Comparison of ENCODE assay signal across 21 mouse cellular contexts in the genomic region with DNA sequence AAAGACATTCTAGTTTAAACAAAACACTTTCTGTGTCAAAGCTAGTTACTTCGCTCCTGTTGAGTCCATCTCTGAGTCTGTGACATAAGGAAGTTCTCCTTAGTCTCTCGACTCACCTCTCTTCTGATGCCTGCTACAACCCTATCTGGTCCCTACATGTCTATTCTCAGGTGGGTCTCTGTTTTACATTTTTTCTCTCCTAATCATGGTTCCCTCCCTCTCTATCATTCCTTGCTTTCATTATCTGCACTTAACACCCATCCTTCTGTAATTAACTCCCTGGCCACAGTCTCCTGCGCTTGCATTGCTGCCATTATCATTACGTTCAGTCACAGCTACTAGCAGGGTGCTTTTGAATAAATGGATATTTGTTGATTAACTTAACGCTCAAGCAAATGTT.
DNase-seq lines count a peak whose midpoint lies in the region; ATAC-seq lines count a peak whose summit lies in the region.
"Had no signal": no experiment of that assay in that cellular context is flagged by ENCODE, and none has a peak within 500 bp of the region (broad histone marks: within the 10 kb centered on the region; RNA-seq: fewer than 3 reads in every experiment).

No protein-coding gene starts in this region.

- H3K36me3 ChIP-seq in hindbrain, embryonic 13.5 days, result no peaks in the 10 kb centered on the region
- no peaks in the 10 kb centered on the region for H3K36me3 ChIP-seq in hindbrain, embryonic 14.5 days (replicated peaks; ENCODE audit: control insufficient read depth, insufficient read depth)
- no peaks in the 10 kb centered on the region for H3K36me3 ChIP-seq in neural tube, embryonic 12.5 days
- no peaks in the 10 kb centered on the region for H3K36me3 ChIP-seq in neural tube, embryonic 15.5 days
- no peaks in the 10 kb centered on the region for H3K36me3 ChIP-seq in hindbrain, embryonic 16.5 days (ENCODE audit: control insufficient read depth, insufficient read depth, low read length)
- H3K36me3 ChIP-seq in liver, embryonic 16.5 days (ENCODE audit: control insufficient read depth, insufficient read depth), result no peaks in the 10 kb centered on the region
- H3K36me3 ChIP-seq: embryonic facial prominence, embryonic 10.5 days; forebrain, embryonic 15.5 days; heart, embryonic 10.5 days; limb, embryonic 13.5 days had no signal

- no peaks in the 10 kb centered on the region for H3K27me3 ChIP-seq in hindbrain, embryonic 13.5 days
- H3K27me3 ChIP-seq in hindbrain, embryonic 14.5 days (ENCODE audit: control insufficient read depth, insufficient read depth, low read length), result no peaks in the 10 kb centered on the region
- no peaks in the 10 kb centered on the region for H3K27me3 ChIP-seq in neural tube, embryonic 12.5 days (replicated peaks)
- H3K27me3 ChIP-seq in neural tube, embryonic 15.5 days (replicated peaks), result no peaks in the 10 kb centered on the region
- no peaks in the 10 kb centered on the region for H3K27me3 ChIP-seq in hindbrain, embryonic 16.5 days (replicated peaks; ENCODE audit: control insufficient read depth, insufficient read depth, low read length)
- H3K27me3 ChIP-seq in liver, embryonic 16.5 days (ENCODE audit: control insufficient read depth, insufficient read depth, low read depth, low read length), result no peaks in the 10 kb centered on the region
- H3K27me3 ChIP-seq: forebrain, embryonic 15.5 days; limb, embryonic 13.5 days; megakaryocyte, embryonic 14.5 days; Patski had no signal

- no peak for DNase-seq in hindbrain, embryonic 14.5 days (ENCODE audit: low spot score)
- no peak for DNase-seq in kidney, adult 8-10 months
- DNase-seq: cerebellum, adult 11-12 months; kidney, postnatal 25 days; layer of hippocampus, adult 9-11 months; lung, embryonic 14.5 days; lung, postnatal 36 days; right cerebral cortex, postnatal 14 days had no signal

- H3K27ac ChIP-seq in hindbrain, embryonic 13.5 days, result peak overlapping the region; percentile 25; the same call in 1 of the 2 replicates
- no peak overlapping the region for H3K27ac ChIP-seq in hindbrain, embryonic 14.5 days
- H3K27ac ChIP-seq in neural tube, embryonic 12.5 days, result no peak overlapping the region
- H3K27ac ChIP-seq in neural tube, embryonic 15.5 days (replicated peaks), result no peak overlapping the region
- H3K27ac ChIP-seq in hindbrain, embryonic 16.5 days (ENCODE audit: low read depth, low read length), result no peak overlapping the region
- no peak overlapping the region for H3K27ac ChIP-seq in liver, embryonic 16.5 days (ENCODE audit: low read length)
- H3K27ac ChIP-seq: embryonic facial prominence, embryonic 10.5 days; forebrain, embryonic 15.5 days; heart, embryonic 10.5 days; limb, embryonic 13.5 days had no signal

- no peak overlapping the region for H3K4me3 ChIP-seq in hindbrain, embryonic 13.5 days
- H3K4me3 ChIP-seq in hindbrain, embryonic 14.5 days (replicated peaks; ENCODE audit: low read length), result no peak overlapping the region
- H3K4me3 ChIP-seq in neural tube, embryonic 12.5 days, result no peak overlapping the region
- no peak overlapping the region for H3K4me3 ChIP-seq in neural tube, embryonic 15.5 days (replicated peaks)
- no peak overlapping the region for H3K4me3 ChIP-seq in hindbrain, embryonic 16.5 days (ENCODE audit: low read length)
- H3K4me3 ChIP-seq in liver, embryonic 16.5 days (ENCODE audit: low read depth, low read length), result no peak overlapping the region
- H3K4me3 ChIP-seq: embryonic facial prominence, embryonic 10.5 days; forebrain, embryonic 15.5 days; heart, embryonic 10.5 days; limb, embryonic 13.5 days; megakaryocyte, embryonic 14.5 days had no signal

- H3K9me3 ChIP-seq in hindbrain, embryonic 13.5 days, result no peaks in the 10 kb centered on the region
- no peaks in the 10 kb centered on the region for H3K9me3 ChIP-seq in hindbrain, embryonic 14.5 days (ENCODE audit: control insufficient read depth, low read length)
- H3K9me3 ChIP-seq in neural tube, embryonic 12.5 days, result no peaks in the 10 kb centered on the region
- H3K9me3 ChIP-seq in neural tube, embryonic 15.5 days (replicated peaks), result no peaks in the 10 kb centered on the region
- H3K9me3 ChIP-seq in hindbrain, embryonic 16.5 days (ENCODE audit: control insufficient read depth, low read length), result no peaks in the 10 kb centered on the region
- no peaks in the 10 kb centered on the region for H3K9me3 ChIP-seq in liver, embryonic 16.5 days (replicated peaks; ENCODE audit: control insufficient read depth, low read length)
- H3K9me3 ChIP-seq: embryonic facial prominence, embryonic 10.5 days; forebrain, embryonic 15.5 days; heart, embryonic 10.5 days; limb, embryonic 13.5 days; megakaryocyte, embryonic 14.5 days had no signal

- no peak overlapping the region for H3K9ac ChIP-seq in hindbrain, embryonic 13.5 days
- no peak overlapping the region for H3K9ac ChIP-seq in hindbrain, embryonic 14.5 days
- no peak overlapping the region for H3K9ac ChIP-seq in neural tube, embryonic 12.5 days
- H3K9ac ChIP-seq in neural tube, embryonic 15.5 days (replicated peaks), result no peak overlapping the region
- H3K9ac ChIP-seq in hindbrain, embryonic 16.5 days (ENCODE audit: low read depth, low read length), result no peak overlapping the region
- no peak overlapping the region for H3K9ac ChIP-seq in liver, embryonic 16.5 days (ENCODE audit: low read depth, low read length)
- H3K9ac ChIP-seq: forebrain, embryonic 15.5 days; limb, embryonic 13.5 days; lung, embryonic 14.5 days had no signal

- peaks cover 31% of the 10 kb centered on the region for H3K4me1 ChIP-seq in hindbrain, embryonic 13.5 days (replicated peaks)
- H3K4me1 ChIP-seq in hindbrain, embryonic 14.5 days (replicated peaks; ENCODE audit: control insufficient read depth, insufficient read depth, low read length), result peaks cover 25% of the 10 kb centered on the region; the same call in 1 of the 2 replicates
- H3K4me1 ChIP-seq in neural tube, embryonic 12.5 days, result peaks cover 16% of the 10 kb centered on the region
- peaks cover 22% of the 10 kb centered on the region for H3K4me1 ChIP-seq in neural tube, embryonic 15.5 days
- H3K4me1 ChIP-seq in hindbrain, embryonic 16.5 days (ENCODE audit: control insufficient read depth, insufficient read depth, low read depth, low read length), result peaks cover 3% of the 10 kb centered on the region
- H3K4me1 ChIP-seq in liver, embryonic 16.5 days (ENCODE audit: control insufficient read depth, low read depth, low read length), result no peaks in the 10 kb centered on the region
- H3K4me1 ChIP-seq: embryonic facial prominence, embryonic 10.5 days; limb, embryonic 13.5 days; megakaryocyte, embryonic 14.5 days had no signal

- no peak overlapping the region for H3K4me2 ChIP-seq in hindbrain, embryonic 13.5 days
- no peak overlapping the region for H3K4me2 ChIP-seq in hindbrain, embryonic 14.5 days (replicated peaks)
- no peak overlapping the region for H3K4me2 ChIP-seq in neural tube, embryonic 12.5 days (replicated peaks)
- no peak overlapping the region for H3K4me2 ChIP-seq in neural tube, embryonic 15.5 days
- H3K4me2 ChIP-seq in hindbrain, embryonic 16.5 days (ENCODE audit: low read length), result no peak overlapping the region
- no peak overlapping the region for H3K4me2 ChIP-seq in liver, embryonic 16.5 days (ENCODE audit: low read depth, low read length)
- H3K4me2 ChIP-seq: forebrain, embryonic 15.5 days; limb, embryonic 13.5 days; lung, embryonic 14.5 days had no signal

- whole genome bisulfite sequencing in hindbrain, embryonic 13.5 days, result 55% methylated on average over 5 of the region's 5 CpGs
- WGBS in hindbrain, embryonic 14.5 days, result 54% methylated on average over 5 of the region's 5 CpGs
- 65% methylated on average over 5 of the region's 5 CpGs for WGBS in neural tube, embryonic 12.5 days
- WGBS in neural tube, embryonic 15.5 days, result 45% methylated on average over 5 of the region's 5 CpGs
- 58% methylated on average over 5 of the region's 5 CpGs for WGBS in hindbrain, embryonic 16.5 days
- 49% methylated on average over 5 of the region's 5 CpGs for WGBS in liver, embryonic 16.5 days (ENCODE audit: insufficient replicate concordance)

- no peak for ATAC-seq in hindbrain, embryonic 13.5 days (ENCODE audit: low FRiP score)
- no peak for ATAC-seq in hindbrain, embryonic 14.5 days (ENCODE audit: low FRiP score)
- peak; percentile 33; the same call in 1 of the 2 replicates for ATAC-seq in neural tube, embryonic 12.5 days (ENCODE audit: low FRiP score, low read depth)
- ATAC-seq in neural tube, embryonic 15.5 days (ENCODE audit: low FRiP score), result no peak
- peak; percentile 45 for ATAC-seq in hindbrain, embryonic 16.5 days
- ATAC-seq in liver, embryonic 16.5 days (ENCODE audit: low read depth), result peak; percentile 78
- ATAC-seq: CD4-positive, CD25-positive, alpha-beta regulatory T cell, adult 4 months; intestine, embryonic 16.5 days; Patski had no signal

Comparison
In these comparisons a context has a peak if more than half of its experiments do, and no peak if none do; other contexts are left out.
1. ATAC-seq: peak in neural tube, embryonic 12.5 days (single experiment), hindbrain, embryonic 16.5 days (single experiment) and liver, embryonic 16.5 days (single experiment); none in hindbrain, embryonic 13.5 days (single experiment), hindbrain, embryonic 14.5 days (single experiment) and neural tube, embryonic 15.5 days (single experiment).